ENCODE assay signal across 9 mouse cellular contexts in the genomic region with DNA sequence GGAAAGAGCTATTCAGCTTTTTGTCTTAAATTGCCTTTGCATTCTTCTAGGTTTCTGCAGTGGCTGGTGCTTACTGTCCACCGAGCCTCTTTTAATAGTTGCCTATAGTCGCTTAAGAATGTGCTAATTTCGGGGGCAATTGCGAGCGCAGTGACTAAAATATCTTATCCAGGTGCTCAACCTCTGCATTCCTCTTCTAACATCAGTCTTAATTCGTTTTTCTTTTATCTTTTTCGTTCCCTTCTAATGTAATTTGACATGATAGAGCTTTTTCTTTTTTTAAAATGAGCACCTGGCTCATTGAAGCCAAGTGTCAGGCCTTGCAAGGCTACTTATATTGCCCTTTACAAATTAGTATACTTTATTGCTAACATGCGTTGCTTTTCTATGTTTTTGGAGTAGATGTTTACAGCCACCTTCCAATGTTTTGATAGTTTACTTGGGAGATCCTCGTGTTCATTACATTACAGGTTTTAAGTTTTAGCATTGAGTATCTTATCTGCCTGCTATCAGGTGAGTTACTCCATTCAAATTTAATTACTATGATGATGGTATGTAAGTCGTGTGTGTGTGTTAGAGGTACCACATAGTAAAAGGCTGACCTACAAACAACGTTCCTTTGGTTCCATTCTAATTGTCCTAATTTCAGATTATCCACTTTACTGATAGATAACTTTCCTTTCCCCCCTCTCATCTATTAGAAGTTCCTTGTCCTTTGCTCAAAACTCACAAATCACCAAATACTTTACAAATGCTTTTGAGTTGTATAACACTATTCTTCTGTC. TPM values are rescaled to one million over a fixed set of nuclear protein-coding genes. Genes with fewer than 3 reads are reported as not detected.
DNase-seq lines count a peak whose midpoint lies in the region; ATAC-seq lines count a peak whose summit lies in the region.
"Had no signal": no experiment of that assay in that cellular context is flagged by ENCODE, and none has a peak within 500 bp of the region (broad histone marks: within the 10 kb centered on the region; RNA-seq: fewer than 3 reads in every experiment).

No protein-coding gene starts in this region.

- no peak for DNase-seq in heart, adult 8-10 months (ENCODE audit: low spot score)
- peak; percentile 62 for DNase-seq in R1 (ENCODE audit: low read depth, low spot score)
- DNase-seq in hindbrain, embryonic 14.5 days (ENCODE audit: low spot score): no peak
- no peak for DNase-seq in midbrain, embryonic 14.5 days
- no peak for DNase-seq in spleen, postnatal 4 days (ENCODE audit: low spot score in 2 of 2)
- no peak for DNase-seq in urinary bladder, postnatal 25 days (ENCODE audit: low spot score)
- DNase-seq in kidney, postnatal 25 days: no peak

- H3K36me3 ChIP-seq in heart, embryonic 13.5 days: no peaks in the 10 kb centered on the region
- no peaks in the 10 kb centered on the region for H3K36me3 ChIP-seq in hindbrain, embryonic 14.5 days (replicated peaks; ENCODE audit: control insufficient read depth, insufficient read depth)
- no peaks in the 10 kb centered on the region for H3K36me3 ChIP-seq in midbrain, embryonic 14.5 days (ENCODE audit: control insufficient read depth, insufficient read depth, low read length)

- peak overlapping the region; percentile 84 for H3K9ac ChIP-seq in heart, embryonic 13.5 days
- H3K9ac ChIP-seq in hindbrain, embryonic 14.5 days: peak overlapping the region; percentile 40
- peak overlapping the region; percentile 43; the same call in 1 of the 2 replicates for H3K9ac ChIP-seq in midbrain, embryonic 14.5 days (replicated peaks; ENCODE audit: low read length)

- peak overlapping the region; percentile 72 for H3K4me2 ChIP-seq in heart, embryonic 13.5 days
- peak overlapping the region; percentile 36 for H3K4me2 ChIP-seq in hindbrain, embryonic 14.5 days (replicated peaks)
- H3K4me2 ChIP-seq in midbrain, embryonic 14.5 days (ENCODE audit: low read length): peak overlapping the region; percentile 49

- H3K27ac ChIP-seq in heart, embryonic 13.5 days (replicated peaks): peak overlapping the region; percentile 73
- H3K27ac ChIP-seq in hindbrain, embryonic 14.5 days: no peak overlapping the region
- no peak overlapping the region for H3K27ac ChIP-seq in midbrain, embryonic 14.5 days (replicated peaks; ENCODE audit: low read depth, low read length)

- H3K27me3 ChIP-seq in heart, embryonic 13.5 days (replicated peaks): no peaks in the 10 kb centered on the region
- no peaks in the 10 kb centered on the region for H3K27me3 ChIP-seq in hindbrain, embryonic 14.5 days (ENCODE audit: control insufficient read depth, insufficient read depth, low read length)
- no peaks in the 10 kb centered on the region for H3K27me3 ChIP-seq in midbrain, embryonic 14.5 days (ENCODE audit: control insufficient read depth, insufficient read depth, low read length)

- no peaks in the 10 kb centered on the region for H3K9me3 ChIP-seq in heart, embryonic 13.5 days
- H3K9me3 ChIP-seq in hindbrain, embryonic 14.5 days (ENCODE audit: control insufficient read depth, low read length): no peaks in the 10 kb centered on the region
- no peaks in the 10 kb centered on the region for H3K9me3 ChIP-seq in midbrain, embryonic 14.5 days (ENCODE audit: control insufficient read depth, low read length)

- H3K4me3 ChIP-seq in heart, embryonic 13.5 days: peak overlapping the region; percentile 56
- peak overlapping the region; percentile 20 for H3K4me3 ChIP-seq in hindbrain, embryonic 14.5 days (replicated peaks; ENCODE audit: low read length)
- H3K4me3 ChIP-seq in midbrain, embryonic 14.5 days (replicated peaks; ENCODE audit: low read depth, low read length): peak overlapping the region; percentile 26

- peaks cover 48% of the 10 kb centered on the region for H3K4me1 ChIP-seq in heart, embryonic 13.5 days
- peaks cover 15% of the 10 kb centered on the region; the same call in 1 of the 2 replicates for H3K4me1 ChIP-seq in hindbrain, embryonic 14.5 days (replicated peaks; ENCODE audit: control insufficient read depth, insufficient read depth, low read length)
- 0 out of 2 replicates have a peak, but pooled peaks cover 19% of the 10 kb centered on the region for H3K4me1 ChIP-seq in midbrain, embryonic 14.5 days (ENCODE audit: control insufficient read depth, insufficient read depth, low read length)

- WGBS in heart, embryonic 13.5 days: 5% methylated on average over 11 of the region's 11 CpGs
- WGBS in hindbrain, embryonic 14.5 days: 4% methylated on average over 11 of the region's 11 CpGs
- WGBS in midbrain, embryonic 14.5 days: 3% methylated on average over 11 of the region's 11 CpGs

- no peak for ATAC-seq in heart, embryonic 13.5 days (ENCODE audit: extremely low read depth, insufficient number of reproducible peaks, low FRiP score, low TSS enrichment)
- no peak for ATAC-seq in hindbrain, embryonic 14.5 days (ENCODE audit: low FRiP score)
- ATAC-seq in midbrain, embryonic 14.5 days (ENCODE audit: low FRiP score, low TSS enrichment): no peak

RNA-seq across cellular contexts. Expression of gene Hist2h3c1, which starts 1.1 kb away (rescaled TPM):
- 0.24 and 0.46 TPM in 2 replicates for polyA plus RNA-seq in heart, embryonic 13.5 days (2015; fragmentation: Nextera tagmentation; extraction: Ambion mirVana)
- total RNA-seq in heart, adult 8-10 months (2022): not detected
- polyA plus RNA-seq in hindbrain, embryonic 14.5 days (2014; fragmentation: Nextera tagmentation; extraction: Ambion mirVana): 0.18 and 1.6 TPM in 2 replicates
- 1.0 TPM in 1 of 2 replicates, not detected in the other for polyA plus RNA-seq in midbrain, embryonic 14.5 days (2014; fragmentation: Nextera tagmentation; extraction: Ambion mirVana)
- polyA plus RNA-seq: lung, postnatal 0 days had no signal

RNA-seq across cellular contexts. Expression of gene Hist2h2aa1, which starts 2.3 kb away (rescaled TPM):
- 10.6 and 16.1 TPM in 2 replicates for polyA plus RNA-seq in heart, embryonic 13.5 days (2015; fragmentation: Nextera tagmentation; extraction: Ambion mirVana)
- total RNA-seq in heart, adult 8-10 months (2022): 10 to 100 TPM in 3 of 4 experiments, 1 to 10 TPM in 1; 8.5 to 81.5 (median 26.6) TPM
- polyA plus RNA-seq in hindbrain, embryonic 14.5 days (2014; fragmentation: Nextera tagmentation; extraction: Ambion mirVana): 12.0 and 16.6 TPM in 2 replicates
- polyA plus RNA-seq in midbrain, embryonic 14.5 days (2014; fragmentation: Nextera tagmentation; extraction: Ambion mirVana): 24.7 and 32.0 TPM in 2 replicates

RNA-seq across cellular contexts. Expression of gene Hist2h2aa2, which starts 7.5 kb away (rescaled TPM):
- 34.7 and 49.3 TPM in 2 replicates for polyA plus RNA-seq in heart, embryonic 13.5 days (2015; fragmentation: Nextera tagmentation; extraction: Ambion mirVana)
- 100 to 1,000 TPM; 141 to 256 (median 216) TPM for total RNA-seq in heart, adult 8-10 months (2022)
- polyA plus RNA-seq in hindbrain, embryonic 14.5 days (2014; fragmentation: Nextera tagmentation; extraction: Ambion mirVana): 32.2 and 46.8 TPM in 2 replicates
- polyA plus RNA-seq in midbrain, embryonic 14.5 days (2014; fragmentation: Nextera tagmentation; extraction: Ambion mirVana): 55.4 and 76.9 TPM in 2 replicates

RNA-seq across cellular contexts. Expression of gene Hist2h3c2, which starts 8.6 kb away (rescaled TPM):
- polyA plus RNA-seq in heart, embryonic 13.5 days (2015; fragmentation: Nextera tagmentation; extraction: Ambion mirVana): 3.0 and 4.3 TPM in 2 replicates
- total RNA-seq in heart, adult 8-10 months (2022): 1 to 10 TPM; 4.1 to 8.4 (median 6.8) TPM
- polyA plus RNA-seq in hindbrain, embryonic 14.5 days (2014; fragmentation: Nextera tagmentation; extraction: Ambion mirVana): 1.2 and 1.7 TPM in 2 replicates
- 2.2 and 3.4 TPM in 2 replicates for polyA plus RNA-seq in midbrain, embryonic 14.5 days (2014; fragmentation: Nextera tagmentation; extraction: Ambion mirVana)

RNA-seq across cellular contexts. Expression of gene Hist2h4, which starts 15.6 kb away (rescaled TPM):
- polyA plus RNA-seq in heart, embryonic 13.5 days (2015; fragmentation: Nextera tagmentation; extraction: Ambion mirVana): 3.9 and 5.4 TPM in 2 replicates
- total RNA-seq in heart, adult 8-10 months (2022): 10 to 100 TPM; 10.8 to 16.2 (median 12.3) TPM
- 2.9 and 6.0 TPM in 2 replicates for polyA plus RNA-seq in hindbrain, embryonic 14.5 days (2014; fragmentation: Nextera tagmentation; extraction: Ambion mirVana)
- 5.2 TPM in 2 replicates for polyA plus RNA-seq in midbrain, embryonic 14.5 days (2014; fragmentation: Nextera tagmentation; extraction: Ambion mirVana)
